Mouse (Mus musculus): ENCODE data around the gene Arfrp1. TPM values are rescaled to one million over a fixed set of nuclear protein-coding genes. Genes with fewer than 3 reads are reported as not detected.

Gene Arfrp1
- polyA plus RNA-seq, 1 experiment from 2014 or later: 51.6 TPM

DNA sequence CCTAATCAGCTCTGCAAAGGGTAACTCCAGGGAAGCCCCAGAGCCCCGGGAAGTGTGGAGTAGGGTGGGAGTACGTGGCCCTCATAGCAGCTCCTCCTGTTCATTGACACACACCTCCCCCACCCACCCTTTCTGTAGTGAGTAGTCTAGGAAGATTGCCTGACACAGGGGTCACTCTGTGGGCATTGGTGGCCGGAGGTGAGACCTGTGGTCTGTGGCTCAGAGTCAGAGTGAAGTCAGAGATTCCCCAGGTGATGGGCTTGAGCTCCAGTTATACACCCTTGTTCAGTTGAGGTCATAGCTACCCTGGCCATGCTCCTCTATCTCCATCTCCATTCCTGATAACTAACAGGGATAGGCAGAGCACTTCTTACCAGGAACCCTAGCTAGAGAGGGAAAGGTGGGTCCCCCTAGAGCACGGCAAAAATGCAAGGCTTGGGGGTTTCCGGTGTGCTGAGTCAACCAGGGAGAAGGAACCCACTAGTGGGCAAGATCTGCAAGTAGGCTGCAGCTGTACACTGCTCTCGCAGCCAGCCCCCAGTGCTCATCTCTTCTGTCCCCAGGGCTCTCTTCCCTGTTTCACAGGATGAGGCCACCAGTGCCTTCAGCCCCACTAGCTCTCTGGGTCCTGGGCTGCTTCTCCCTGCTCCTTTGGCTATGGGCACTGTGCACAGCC lies 16.6 kb upstream of the Arfrp1 start:
- no peak for DNase-seq (ENCODE audit: low spot score)
- WGBS: 90% methylated on average over 6 of the region's 6 CpGs

DNA sequence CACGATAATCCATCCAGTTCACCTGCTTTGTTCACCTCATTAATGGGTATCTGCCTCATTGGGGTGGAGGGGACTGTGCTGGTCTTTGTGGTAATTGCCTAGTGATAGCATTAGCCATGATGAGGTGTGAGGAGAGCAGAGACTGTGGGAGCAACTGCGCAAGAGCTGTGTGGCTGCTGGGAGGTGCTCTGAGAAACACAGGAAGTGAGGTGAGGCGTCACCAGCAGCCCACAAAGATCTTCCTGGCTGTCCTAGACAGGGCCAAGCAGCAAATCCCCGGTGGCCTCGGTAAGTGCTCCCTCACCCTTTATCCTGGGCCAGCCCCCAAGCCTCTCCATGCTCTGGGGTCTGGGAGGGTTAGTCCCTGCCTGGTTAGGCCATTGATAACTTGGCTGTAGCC lies 15.9 kb upstream of the Arfrp1 start:
- H3K9ac ChIP-seq (ENCODE audit: low read depth, low read length): no peak overlapping the region
- H3K4me2 ChIP-seq (replicated peaks; ENCODE audit: low read depth, low read length): no peak overlapping the region
- no peaks in the 10 kb centered on the region for H3K4me1 ChIP-seq (replicated peaks; ENCODE audit: control insufficient read depth, insufficient read depth, low read length)
- no peak overlapping the region for H3K27ac ChIP-seq (ENCODE audit: low read depth, low read length)
- no peaks in the 10 kb centered on the region for H3K27me3 ChIP-seq (ENCODE audit: control insufficient read depth, insufficient read depth, low read length)
- ATAC-seq (ENCODE audit: low FRiP score) (no peak), DNase-seq (ENCODE audit: low spot score) (no peak)
- 92% methylated on average over 5 of the region's 5 CpGs for WGBS
- H3K4me3 ChIP-seq (ENCODE audit: low read depth, low read length): no peak overlapping the region
- H3K36me3 ChIP-seq (ENCODE audit: control insufficient read depth, insufficient read depth, low read length): peaks cover 10% of the 10 kb centered on the region
- no peaks in the 10 kb centered on the region for H3K9me3 ChIP-seq (ENCODE audit: control insufficient read depth, low read length)

More for the DNA sequence above, 16.6 kb upstream of the Arfrp1 start:
- H3K4me1 ChIP-seq (replicated peaks; ENCODE audit: control insufficient read depth, insufficient read depth, low read length): no peaks in the 10 kb centered on the region
- H3K27ac ChIP-seq (ENCODE audit: low read depth, low read length): no peak overlapping the region
- H3K9ac ChIP-seq (ENCODE audit: low read depth, low read length): no peak overlapping the region
- H3K9me3 ChIP-seq (ENCODE audit: control insufficient read depth, low read length): no peaks in the 10 kb centered on the region
- ATAC-seq (ENCODE audit: low FRiP score): no peak
- H3K4me2 ChIP-seq (replicated peaks; ENCODE audit: low read depth, low read length): no peak overlapping the region
- no peak overlapping the region for H3K4me3 ChIP-seq (ENCODE audit: low read depth, low read length)
- peaks cover 10% of the 10 kb centered on the region for H3K36me3 ChIP-seq (ENCODE audit: control insufficient read depth, insufficient read depth, low read length)
- no peaks in the 10 kb centered on the region for H3K27me3 ChIP-seq (ENCODE audit: control insufficient read depth, insufficient read depth, low read length)

- peaks cover 10% of the 10 kb centered on the region for H3K36me3 ChIP-seq (ENCODE audit: control insufficient read depth, insufficient read depth, low read length)
- WGBS: 90% methylated on average over 5 of the region's 5 CpGs
These were observed 15.0 kb upstream of the Arfrp1 start for GRCm38 (mm10) chr2:181380251-181380650.

GRCm38 (mm10) chr2:181379778-181380177 lies 14.6 kb upstream of the Arfrp1 start, which contains the start of gene Lime1:
Lime1 (plus strand) TSS chr2:181380078.
- no peak within 1 kb of the TSS for H3K27ac ChIP-seq (ENCODE audit: low read depth, low read length)
- H3K27me3 ChIP-seq (ENCODE audit: control insufficient read depth, insufficient read depth, low read length): no peaks in the 10 kb centered on the region
- no peak within 1 kb of the TSS for H3K9ac ChIP-seq (ENCODE audit: low read depth, low read length)
- H3K4me2 ChIP-seq (replicated peaks; ENCODE audit: low read depth, low read length): no peak within 1 kb of the TSS
- no peaks in the 10 kb centered on the region for H3K4me1 ChIP-seq (replicated peaks; ENCODE audit: control insufficient read depth, insufficient read depth, low read length)
- DNase-seq (ENCODE audit: low spot score): no peak
- no peak for ATAC-seq (ENCODE audit: low FRiP score)
- no peak within 1 kb of the TSS for H3K4me3 ChIP-seq (ENCODE audit: low read depth, low read length)
- peaks cover 10% of the 10 kb centered on the region for H3K36me3 ChIP-seq (ENCODE audit: control insufficient read depth, insufficient read depth, low read length)
- 92% methylated on average over 12 of the region's 12 CpGs for WGBS
- H3K9me3 ChIP-seq (ENCODE audit: control insufficient read depth, low read length): no peaks in the 10 kb centered on the region

More at GRCm38 (mm10) chr2:181380251-181380650, 15.0 kb upstream of the Arfrp1 start:
- H3K9ac ChIP-seq (ENCODE audit: low read depth, low read length): no peak overlapping the region
- DNase-seq (ENCODE audit: low spot score) (no peak), ATAC-seq (ENCODE audit: low FRiP score) (no peak)
- H3K4me1 ChIP-seq (replicated peaks; ENCODE audit: control insufficient read depth, insufficient read depth, low read length): no peaks in the 10 kb centered on the region
- no peak overlapping the region for H3K4me2 ChIP-seq (replicated peaks; ENCODE audit: low read depth, low read length)
- no peak overlapping the region for H3K4me3 ChIP-seq (ENCODE audit: low read depth, low read length)
- no peaks in the 10 kb centered on the region for H3K27me3 ChIP-seq (ENCODE audit: control insufficient read depth, insufficient read depth, low read length)
- no peak overlapping the region for H3K27ac ChIP-seq (ENCODE audit: low read depth, low read length)
- no peaks in the 10 kb centered on the region for H3K9me3 ChIP-seq (ENCODE audit: control insufficient read depth, low read length)

- Histone ChIP-seq H3K4me1 (replicated peaks; ENCODE audit: control insufficient read depth, insufficient read depth, low read length) (no peaks in the 10 kb centered on the region), H3K9ac (ENCODE audit: low read depth, low read length) (no peak overlapping the region), H3K9me3 (ENCODE audit: control insufficient read depth, low read length) (no peaks in the 10 kb centered on the region), H3K27ac (ENCODE audit: low read depth, low read length) (no peak overlapping the region), H3K4me3 (ENCODE audit: low read depth, low read length) (no peak overlapping the region), H3K36me3 (ENCODE audit: control insufficient read depth, insufficient read depth, low read length) (peaks cover 10% of the 10 kb centered on the region), H3K4me2 (replicated peaks; ENCODE audit: low read depth, low read length) (no peak overlapping the region), H3K27me3 (ENCODE audit: control insufficient read depth, insufficient read depth, low read length) (no peaks in the 10 kb centered on the region)
- no peak for DNase-seq (ENCODE audit: low spot score)
- WGBS: 91% methylated on average over 5 of the region's 5 CpGs
- no peak for ATAC-seq (ENCODE audit: low FRiP score)
These were observed 13.5 kb upstream of the Arfrp1 start for GRCm38 (mm10) chr2:181378701-181379100.

GRCm38 (mm10) chr2:181377230-181377629 lies 12.0 kb upstream of the Arfrp1 start:
- no peak for ATAC-seq (ENCODE audit: low FRiP score)

GRCm38 (mm10) chr2:181375787-181376186 lies 10.6 kb upstream of the Arfrp1 start:
- Histone ChIP-seq H3K9ac (ENCODE audit: low read depth, low read length) (no peak overlapping the region), H3K27me3 (ENCODE audit: control insufficient read depth, insufficient read depth, low read length) (no peaks in the 10 kb centered on the region), H3K36me3 (ENCODE audit: control insufficient read depth, insufficient read depth, low read length) (peaks cover 8% of the 10 kb centered on the region; the same call in 1 of the 2 replicates), H3K4me3 (ENCODE audit: low read depth, low read length) (no peak overlapping the region), H3K4me1 (replicated peaks; ENCODE audit: control insufficient read depth, insufficient read depth, low read length) (no peaks in the 10 kb centered on the region), H3K4me2 (replicated peaks; ENCODE audit: low read depth, low read length) (no peak overlapping the region), H3K9me3 (ENCODE audit: control insufficient read depth, low read length) (no peaks in the 10 kb centered on the region), H3K27ac (ENCODE audit: low read depth, low read length) (no peak overlapping the region)
- 94% methylated on average over 2 of the region's 2 CpGs for WGBS
- peak; percentile 40 for DNase-seq (ENCODE audit: low spot score)
- no peak for ATAC-seq (ENCODE audit: low FRiP score)

More at GRCm38 (mm10) chr2:181377230-181377629, 12.0 kb upstream of the Arfrp1 start:
- no peaks in the 10 kb centered on the region for H3K9me3 ChIP-seq (ENCODE audit: control insufficient read depth, low read length)
- no peaks in the 10 kb centered on the region for H3K27me3 ChIP-seq (ENCODE audit: control insufficient read depth, insufficient read depth, low read length)
- no peaks in the 10 kb centered on the region for H3K4me1 ChIP-seq (replicated peaks; ENCODE audit: control insufficient read depth, insufficient read depth, low read length)
- WGBS: 76% methylated on average over 2 of the region's 2 CpGs
- no peak overlapping the region for H3K4me3 ChIP-seq (ENCODE audit: low read depth, low read length)
- no peak overlapping the region for H3K27ac ChIP-seq (ENCODE audit: low read depth, low read length)
- no peak overlapping the region for H3K9ac ChIP-seq (ENCODE audit: low read depth, low read length)
- H3K4me2 ChIP-seq (replicated peaks; ENCODE audit: low read depth, low read length): no peak overlapping the region
- no peak for DNase-seq (ENCODE audit: low spot score)
- H3K36me3 ChIP-seq (ENCODE audit: control insufficient read depth, insufficient read depth, low read length): peaks cover 8% of the 10 kb centered on the region

GRCm38 (mm10) chr2:181370001-181370400 lies 4.8 kb upstream of the Arfrp1 start:
- Histone ChIP-seq H3K4me2 (replicated peaks; ENCODE audit: low read depth, low read length) (no peak overlapping the region), H3K27ac (ENCODE audit: low read depth, low read length) (no peak overlapping the region), H3K9me3 (ENCODE audit: control insufficient read depth, low read length) (no peaks in the 10 kb centered on the region), H3K27me3 (ENCODE audit: control insufficient read depth, insufficient read depth, low read length) (no peaks in the 10 kb centered on the region), H3K4me3 (ENCODE audit: low read depth, low read length) (no peak overlapping the region), H3K36me3 (ENCODE audit: control insufficient read depth, insufficient read depth, low read length) (peaks cover 8% of the 10 kb centered on the region), H3K4me1 (replicated peaks; ENCODE audit: control insufficient read depth, insufficient read depth, low read length) (no peaks in the 10 kb centered on the region), H3K9ac (ENCODE audit: low read depth, low read length) (no peak overlapping the region)
- 94% methylated on average over 5 of the region's 5 CpGs for WGBS
- DNase-seq (ENCODE audit: low spot score): no peak
- ATAC-seq (ENCODE audit: low FRiP score): no peak

- H3K27me3 ChIP-seq (ENCODE audit: control insufficient read depth, insufficient read depth, low read length): no peaks in the 10 kb centered on the region
- DNase-seq (ENCODE audit: low spot score) (peak; percentile 58), ATAC-seq (ENCODE audit: low FRiP score) (peak; percentile 71)
- H3K4me2 ChIP-seq (replicated peaks; ENCODE audit: low read depth, low read length): peak overlapping the region; percentile 89
- H3K4me3 ChIP-seq (ENCODE audit: low read depth, low read length): peak overlapping the region; percentile 88
- H3K9me3 ChIP-seq (ENCODE audit: control insufficient read depth, low read length): no peaks in the 10 kb centered on the region
- peaks cover 12% of the 10 kb centered on the region for H3K36me3 ChIP-seq (ENCODE audit: control insufficient read depth, insufficient read depth, low read length)
- peaks cover 6% of the 10 kb centered on the region; the same call in 1 of the 2 replicates for H3K4me1 ChIP-seq (replicated peaks; ENCODE audit: control insufficient read depth, insufficient read depth, low read length)
- peak overlapping the region; percentile 90 for H3K27ac ChIP-seq (ENCODE audit: low read depth, low read length)
- peak overlapping the region; percentile 93 for H3K9ac ChIP-seq (ENCODE audit: low read depth, low read length)
- WGBS: under 1% methylated on average over 20 of the region's 20 CpGs
These were observed 461 bp upstream of the Arfrp1 start for GRCm38 (mm10) chr2:181365655-181366075.
